Comparison of ENCODE assay signal across 8 mouse cellular contexts in genomic region chr10:85624504-85625169, GRCm38 (mm10).
DNase-seq lines count a peak whose midpoint lies in the region; ATAC-seq and TF ChIP-seq lines count a peak whose summit lies in the region.
"Had no signal": no experiment of that assay in that cellular context is flagged by ENCODE, and none has a peak within 500 bp of the region (broad histone marks: within the 10 kb centered on the region; RNA-seq: fewer than 3 reads in every experiment).

No protein-coding gene starts in this region.

- peak overlapping the region; percentile 28 for H3K4me3 ChIP-seq in limb, embryonic 11.5 days (ENCODE audit: low read depth, low read length)
- peak overlapping the region; percentile 42 for H3K4me3 ChIP-seq in midbrain, embryonic 12.5 days
- peak overlapping the region; percentile 48 for H3K4me3 ChIP-seq in small intestine, adult 2 months (ENCODE audit: low read depth, low read length)
- H3K4me3 ChIP-seq: myocyte had no signal

- no peaks in the 10 kb centered on the region for H3K9me3 ChIP-seq in limb, embryonic 11.5 days (ENCODE audit: control insufficient read depth, low read length)
- no peaks in the 10 kb centered on the region for H3K9me3 ChIP-seq in midbrain, embryonic 12.5 days

- no peak overlapping the region for H3K27ac ChIP-seq in limb, embryonic 11.5 days (replicated peaks; ENCODE audit: low read depth, low read length)
- H3K27ac ChIP-seq in midbrain, embryonic 12.5 days (replicated peaks): no peak overlapping the region
- no peak overlapping the region for H3K27ac ChIP-seq in small intestine, adult 2 months (ENCODE audit: insufficient read depth, low read depth, low read length)

- TF ChIP-seq CTCF in small intestine, adult 2 months (IDR thresholded peaks at IDR 0.05; ENCODE audit: extremely low read depth, insufficient read length, insufficient replicate concordance, low read depth, low read length): peak; percentile 30; the same call in 1 of the 2 replicates

- no peaks in the 10 kb centered on the region for H3K27me3 ChIP-seq in limb, embryonic 11.5 days (ENCODE audit: control insufficient read depth, insufficient read depth, low read length)
- H3K27me3 ChIP-seq in midbrain, embryonic 12.5 days: no peaks in the 10 kb centered on the region
- no peaks in the 10 kb centered on the region for H3K27me3 ChIP-seq in small intestine, adult 2 months (ENCODE audit: control insufficient read depth, insufficient read depth, low read length)

- ATAC-seq in limb, embryonic 11.5 days (ENCODE audit: insufficient number of reproducible peaks, low FRiP score, low TSS enrichment, low read depth): peak; percentile 67; the same call in 1 of the 2 replicates
- ATAC-seq in midbrain, embryonic 12.5 days (ENCODE audit: low FRiP score, low read depth): peak; percentile 82

- H3K4me1 ChIP-seq in limb, embryonic 11.5 days (ENCODE audit: control insufficient read depth, insufficient read depth, low read length): no peaks in the 10 kb centered on the region
- H3K4me1 ChIP-seq in midbrain, embryonic 12.5 days: peaks cover 5% of the 10 kb centered on the region; the same call in 1 of the 2 replicates
- peaks cover 3% of the 10 kb centered on the region for H3K4me1 ChIP-seq in small intestine, adult 2 months (ENCODE audit: control insufficient read depth, insufficient read depth, insufficient read length, low read length)

- H3K4me2 ChIP-seq in limb, embryonic 11.5 days (ENCODE audit: low read depth, severe bottlenecking): peak overlapping the region; percentile 69
- H3K4me2 ChIP-seq in midbrain, embryonic 12.5 days (replicated peaks): peak overlapping the region; percentile 58

- H3K9ac ChIP-seq in limb, embryonic 11.5 days (ENCODE audit: low read length): 0 out of 2 replicates have a peak overlapping the region, but pooled peaks have one; percentile 37
- H3K9ac ChIP-seq in midbrain, embryonic 12.5 days (replicated peaks): peak overlapping the region; percentile 41

- WGBS in limb, embryonic 11.5 days: 4% methylated on average over 31 of the region's 31 CpGs
- WGBS in midbrain, embryonic 12.5 days: 4% methylated on average over 31 of the region's 31 CpGs
- WGBS in small intestine, adult 2 months: 3% methylated on average over 31 of the region's 31 CpGs

- TF ChIP-seq POLR2A in small intestine, adult 2 months (IDR thresholded peaks at IDR 0.05; ENCODE audit: low read depth, low read length): no peak

- no peaks in the 10 kb centered on the region for H3K36me3 ChIP-seq in limb, embryonic 11.5 days (ENCODE audit: control insufficient read depth, insufficient read depth, low read length)
- no peaks in the 10 kb centered on the region for H3K36me3 ChIP-seq in midbrain, embryonic 12.5 days
- H3K36me3 ChIP-seq in small intestine, adult 2 months (ENCODE audit: control insufficient read depth, insufficient read depth, low read length): no peaks in the 10 kb centered on the region

- DNase-seq in adrenal gland, postnatal 25 days: peak; percentile 56
- peak; percentile 70 for DNase-seq in embryo, embryonic 9.5 days (ENCODE audit: extremely low spot score)
- peak; percentile 24 to 29 for DNase-seq in heart, adult 9 months (ENCODE audit: low spot score in 2 of 2)
- peak; percentile 18 to 44 for DNase-seq in kidney, adult 8-10 months
- DNase-seq in limb, embryonic 11.5 days (ENCODE audit: low spot score): peak; percentile 71
